Mouse (Mus musculus) heart, embryonic 15.5 days (tissue): ENCODE results near the gene Katnbl1. TPM values are rescaled to one million over a fixed set of nuclear protein-coding genes. Genes with fewer than 3 reads are reported as not detected.
"Not testable (repeated sequence)": the region's sequence is repeated elsewhere in the genome, so short reads cannot be mapped to it uniquely, and the experiment has no call there.

Experiments
- ATAC-seq: fragments of 200-750 bp; cut with Nextera tagmentation; replicated peaks from 2 replicates; pipeline ENCODE4 v1.8.0; 2017; ENCODE audit warnings: low read depth, moderate TSS enrichment; ENCODE audit not compliant: insufficient number of reproducible peaks, insufficient read depth, low FRiP score
- H3K27ac ChIP-seq: fragments of 300-500 bp; sonication (generic); 2 replicates; pipeline ENCODE4 v1.5.1; 2015; ENCODE audit warnings: mild to moderate bottlenecking, inconsistent platforms
- H3K27me3 ChIP-seq: fragments of 300-500 bp; sonication (generic); 2 replicates; pipeline ENCODE4 v1.6.1; 2015; ENCODE audit warnings: inconsistent platforms
- H3K36me3 ChIP-seq: fragments of 300-500 bp; sonication (generic); 2 replicates; pipeline ENCODE4 v1.6.1; 2015; ENCODE audit warnings: mild to moderate bottlenecking, inconsistent platforms
- H3K4me1 ChIP-seq: fragments of 300-500 bp; sonication (generic); replicated peaks from 2 replicates; pipeline ENCODE4 v1.6.1; 2015; ENCODE audit warnings: inconsistent platforms
- H3K4me2 ChIP-seq: fragments of 300-500 bp; sonication (generic); 2 replicates; pipeline ENCODE4 v1.6.1; 2015; ENCODE audit warnings: inconsistent platforms, mild to moderate bottlenecking, moderate library complexity
- H3K4me3 ChIP-seq: fragments of 300-500 bp; sonication (generic); 2 replicates; pipeline ENCODE4 v1.5.1; 2015; ENCODE audit warnings: mild to moderate bottlenecking, inconsistent platforms
- H3K9ac ChIP-seq: fragments of 300-500 bp; sonication (generic); 2 replicates; pipeline ENCODE4 v1.6.1; 2015; ENCODE audit warnings: mild to moderate bottlenecking, inconsistent platforms
- H3K9me3 ChIP-seq: fragments of 300-500 bp; sonication (generic); replicated peaks from 2 replicates; pipeline ENCODE4 v1.6.1; 2016; ENCODE audit warnings: inconsistent platforms
- WGBS: fragments of 180-500 bp; shearing (Covaris S2); methylation state at CpG from one replicate; pipeline ENCODE4 v1.1.7; 2015; ENCODE audit warnings: mixed read lengths; 5-methylcytosine and 5-hydroxymethylcytosine counted together
- polyA plus RNA-seq: library from polyadenylated mRNA; unstranded; fragments of >200 nt; fragmentation: Nextera tagmentation; extraction: Ambion mirVana; gene quantifications from 2 replicates; pipeline ENCODE4 v1.2.1, GENCODE M21; 2015

The Katnbl1 gene
- polyA plus RNA-seq, 1 experiment from 2014 or later: 20.6 TPM

DNA sequence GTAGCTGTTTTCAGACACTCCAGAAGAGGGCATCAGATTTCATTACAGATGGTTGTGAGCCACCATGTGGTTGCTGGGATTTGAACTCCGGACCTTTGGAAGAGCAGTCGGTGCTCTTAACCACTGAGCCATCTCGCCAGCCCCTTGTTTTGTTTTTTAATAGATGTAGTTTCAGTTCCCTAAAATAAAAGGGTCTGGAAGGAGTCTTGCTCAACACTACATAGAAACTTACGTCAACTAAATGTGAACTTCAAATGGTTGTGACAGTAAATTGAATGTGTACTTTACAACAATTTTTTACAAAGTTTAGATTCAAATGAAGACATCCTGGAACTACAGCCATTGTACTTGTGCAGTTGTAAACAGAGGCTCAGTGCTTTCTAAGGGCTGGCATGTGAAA, 69.0 kb downstream of the Katnbl1 start:
- H3K27me3 ChIP-seq, H3K36me3 ChIP-seq, H3K4me1 ChIP-seq, H3K4me2 ChIP-seq, H3K9ac ChIP-seq, ATAC-seq, H3K4me3 ChIP-seq, H3K9me3 ChIP-seq, H3K27ac ChIP-seq: not testable (repeated sequence)
- WGBS: 69% methylated on average over 4 of the region's 4 CpGs

- no peaks in the 10 kb centered on the region for H3K27me3 ChIP-seq
- no peaks in the 10 kb centered on the region for H3K36me3 ChIP-seq
- H3K27ac ChIP-seq: no peak overlapping the region
- no peaks in the 10 kb centered on the region for H3K9me3 ChIP-seq
- no peak overlapping the region for H3K4me2 ChIP-seq
- no peak for ATAC-seq
- H3K4me1 ChIP-seq: no peaks in the 10 kb centered on the region
- no peak overlapping the region for H3K9ac ChIP-seq
- H3K4me3 ChIP-seq: no peak overlapping the region
These were observed 69.6 kb downstream of the Katnbl1 start for GRCm38 (mm10) chr2:112448510-112449059.

DNA sequence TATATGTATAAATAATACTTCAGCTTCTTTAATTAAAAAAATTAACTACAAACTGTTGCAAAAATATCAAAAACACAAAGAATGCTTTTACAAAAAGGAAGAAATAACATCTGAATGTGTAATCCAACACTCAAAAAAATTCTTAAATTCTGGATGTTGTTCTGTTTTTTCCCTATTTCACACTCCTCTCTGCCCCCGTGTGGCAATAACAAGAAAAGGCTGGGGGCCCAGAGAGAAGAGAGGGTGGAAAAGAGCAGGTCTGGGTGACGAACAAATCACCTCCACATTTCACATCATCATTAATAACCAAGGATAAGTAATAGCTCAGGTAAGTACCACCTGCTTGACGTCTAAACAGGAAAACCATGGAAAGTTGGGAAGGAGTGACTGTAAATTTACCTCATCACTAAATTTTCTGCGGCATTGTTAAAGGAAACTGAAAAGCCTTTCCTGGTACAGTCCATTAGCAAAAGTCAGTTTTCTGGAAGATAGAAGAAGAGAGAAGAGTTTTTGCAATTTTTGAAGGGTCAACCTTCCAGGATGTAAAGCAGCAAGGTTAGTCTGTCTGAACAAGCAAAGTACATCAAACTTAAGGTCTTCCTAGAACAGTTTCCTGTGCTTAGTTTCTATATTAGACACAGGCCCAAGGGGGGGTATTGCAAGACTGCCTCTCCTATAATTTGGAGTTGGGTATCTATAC, 70.7 kb downstream of the Katnbl1 start:
- no peak overlapping the region for H3K27ac ChIP-seq
- no peaks in the 10 kb centered on the region for H3K27me3 ChIP-seq
- WGBS: 29% methylated on average over 4 of the region's 4 CpGs
- no peak overlapping the region for H3K4me2 ChIP-seq
- no peaks in the 10 kb centered on the region for H3K36me3 ChIP-seq
- peaks cover 3% of the 10 kb centered on the region for H3K4me1 ChIP-seq
- no peaks in the 10 kb centered on the region for H3K9me3 ChIP-seq
- no peak for ATAC-seq
- no peak overlapping the region for H3K9ac ChIP-seq
- H3K4me3 ChIP-seq: no peak overlapping the region

- H3K36me3 ChIP-seq, H3K4me2 ChIP-seq, H3K27me3 ChIP-seq, H3K27ac ChIP-seq, H3K4me1 ChIP-seq, ATAC-seq, H3K9ac ChIP-seq, H3K9me3 ChIP-seq, H3K4me3 ChIP-seq: not testable (repeated sequence)
These were observed 73.5 kb downstream of the Katnbl1 start for GRCm38 (mm10) chr2:112452513-112452912.

GRCm38 (mm10) chr2:112454125-112454861, 75.3 kb downstream of the Katnbl1 start:
- H3K27ac ChIP-seq: peak overlapping the region; percentile 91
- no peaks in the 10 kb centered on the region for H3K9me3 ChIP-seq
- WGBS: 27% methylated on average over 17 of the region's 17 CpGs
- peak; percentile 41; the same call in 1 of the 2 replicates for ATAC-seq
- peak overlapping the region; percentile 72 for H3K4me3 ChIP-seq
- peak overlapping the region; percentile 84 for H3K9ac ChIP-seq
- peak overlapping the region; percentile 76 for H3K4me2 ChIP-seq
- no peaks in the 10 kb centered on the region for H3K36me3 ChIP-seq
- H3K4me1 ChIP-seq: peaks cover 8% of the 10 kb centered on the region
- no peaks in the 10 kb centered on the region for H3K27me3 ChIP-seq

GRCm38 (mm10) chr2:112454862-112455564, 76.0 kb downstream of the Katnbl1 start, which contains the start of gene Emc7:
TSS of gene Emc7 (plus strand) at chr2:112454997.
- under 1% methylated on average over 49 of the region's 49 CpGs for WGBS
- Histone ChIP-seq H3K27me3 (no peaks in the 10 kb centered on the region), H3K9ac (peak within 1 kb of the TSS; percentile 84), H3K36me3 (peaks cover 2% of the 10 kb centered on the region), H3K4me1 (peaks cover 8% of the 10 kb centered on the region), H3K9me3 (no peaks in the 10 kb centered on the region), H3K4me3 (peak within 1 kb of the TSS; percentile 72), H3K27ac (peak within 1 kb of the TSS; percentile 91), H3K4me2 (peak within 1 kb of the TSS; percentile 76)
- peak; percentile 97 for ATAC-seq

DNA sequence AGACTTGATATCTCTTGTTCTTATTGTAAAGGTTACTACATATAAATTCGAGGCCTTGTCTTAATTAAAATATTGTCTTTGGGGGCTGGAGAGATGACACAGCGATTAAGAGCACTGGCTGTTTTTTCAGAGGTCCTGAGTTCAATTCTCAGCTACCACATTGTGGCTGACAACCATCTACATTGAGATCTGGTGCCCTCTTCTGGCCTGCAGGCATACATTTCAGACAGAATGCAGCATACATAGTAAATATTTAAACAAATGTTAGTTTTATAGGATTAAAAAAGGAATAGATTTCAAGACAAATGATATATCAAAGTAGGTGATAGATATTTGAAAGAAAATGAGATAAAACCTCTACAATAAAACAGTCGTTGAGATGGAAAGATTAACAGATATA, 81.5 kb downstream of the Katnbl1 start:
- WGBS: 93% methylated on average over 3 of the region's 3 CpGs
- no peak overlapping the region for H3K9ac ChIP-seq
- ATAC-seq: no peak
- H3K27me3 ChIP-seq: no peaks in the 10 kb centered on the region
- H3K36me3 ChIP-seq: peaks cover 24% of the 10 kb centered on the region
- H3K4me3 ChIP-seq: no peak overlapping the region
- H3K4me2 ChIP-seq: no peak overlapping the region
- H3K9me3 ChIP-seq: no peaks in the 10 kb centered on the region
- no peak overlapping the region for H3K27ac ChIP-seq
- peaks cover 4% of the 10 kb centered on the region for H3K4me1 ChIP-seq

Other genes with a start within 250 kb of the Katnbl1 start
- not detected in 2 replicates for gene Olfr1316, start 244.2 kb upstream of the Katnbl1 start, polyA plus RNA-seq
- gene Olfr1317, start 238.9 kb upstream of the Katnbl1 start, polyA plus RNA-seq: not detected in 2 replicates
- gene Olfr1318, start 225.0 kb upstream of the Katnbl1 start, polyA plus RNA-seq: not detected in 2 replicates
- gene Lpcat4, start 139.7 kb upstream of the Katnbl1 start, polyA plus RNA-seq: 10.4 and 11.9 TPM in 2 replicates
- not detected in 2 replicates for gene Nutm1, start 119.9 kb upstream of the Katnbl1 start, polyA plus RNA-seq
- 159 and 160 TPM in 2 replicates for gene Nop10, start 117.3 kb upstream of the Katnbl1 start, polyA plus RNA-seq
- gene Slc12a6, start 113.4 kb upstream of the Katnbl1 start, polyA plus RNA-seq: 9.6 and 11.4 TPM in 2 replicates
- not detected in 2 replicates for gene Gm21985, start 112.9 kb upstream of the Katnbl1 start, polyA plus RNA-seq
- 92.2 and 97.4 TPM in 2 replicates for gene Emc4, start 11.2 kb upstream of the Katnbl1 start, polyA plus RNA-seq
- gene Emc7, start 75.8 kb downstream of the Katnbl1 start, polyA plus RNA-seq: 16.4 and 17.5 TPM in 2 replicates
- gene Chrm5, start 101.6 kb downstream of the Katnbl1 start, polyA plus RNA-seq: not detected in 2 replicates
- 5.1 and 5.3 TPM in 2 replicates for gene Aven, start 113.8 kb downstream of the Katnbl1 start, polyA plus RNA-seq